Comparison of ENCODE assay signal across 16 mouse cellular contexts in the genomic region with DNA sequence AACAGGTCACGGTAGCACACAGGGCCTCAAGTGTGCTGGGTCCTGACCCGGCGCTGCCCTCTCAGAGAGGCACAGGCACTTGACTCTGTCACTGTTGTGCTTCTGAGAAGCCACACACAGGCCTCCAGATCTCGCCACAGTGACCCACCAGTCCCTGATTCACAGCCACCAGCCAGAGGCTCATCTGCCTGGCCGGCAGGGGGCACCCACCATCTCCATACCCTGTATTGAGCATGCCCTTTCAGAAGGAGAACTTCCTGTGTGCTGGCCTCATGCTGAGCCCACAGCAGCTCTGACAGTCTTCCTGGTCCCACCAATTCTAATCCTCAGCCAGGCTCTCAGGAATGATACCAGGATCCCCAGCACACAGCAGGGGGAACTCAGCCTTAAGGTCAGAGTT. TPM values are rescaled to one million over a fixed set of nuclear protein-coding genes. Genes with fewer than 3 reads are reported as not detected.
DNase-seq lines count a peak whose midpoint lies in the region; ATAC-seq and TF ChIP-seq lines count a peak whose summit lies in the region.
"Had no signal": no experiment of that assay in that cellular context is flagged by ENCODE, and none has a peak within 500 bp of the region (broad histone marks: within the 10 kb centered on the region; RNA-seq: fewer than 3 reads in every experiment).

No protein-coding gene starts in this region.

- no peak for TF ChIP-seq POLR2A in spleen, adult 2 months (IDR thresholded peaks at IDR 0.05; ENCODE audit: low read depth, low read length)

- no peak for TF ChIP-seq EP300 in stomach, postnatal 0 days (optimal IDR thresholded peaks at IDR 0.05)

- H3K27ac ChIP-seq in gastrocnemius, adult 2 months, result no peak overlapping the region
- no peak overlapping the region for H3K27ac ChIP-seq in spleen, adult 2 months (ENCODE audit: insufficient read depth, low read length)
- no peak overlapping the region for H3K27ac ChIP-seq in stomach, postnatal 0 days (replicated peaks)
- no peak overlapping the region for H3K27ac ChIP-seq in kidney, embryonic 16.5 days (ENCODE audit: low read length)
- H3K27ac ChIP-seq: limb, embryonic 13.5 days; stomach, embryonic 15.5 days had no signal

- intact Hi-C loops in gastrocnemius, adult 2 months (cut with DNase I), result no loop called here

- H3K4me3 ChIP-seq in gastrocnemius, adult 2 months, result no peak overlapping the region
- no peak overlapping the region for H3K4me3 ChIP-seq in spleen, adult 2 months (ENCODE audit: extremely low read depth, insufficient read depth, insufficient read length)
- no peak overlapping the region for H3K4me3 ChIP-seq in stomach, postnatal 0 days (ENCODE audit: low read depth, low read length)
- H3K4me3 ChIP-seq in kidney, embryonic 16.5 days (ENCODE audit: low read length), result no peak overlapping the region
- H3K4me3 ChIP-seq: limb, embryonic 13.5 days; megakaryocyte, embryonic 14.5 days; stomach, embryonic 15.5 days had no signal

- ATAC-seq in stomach, postnatal 0 days (ENCODE audit: low FRiP score, low TSS enrichment), result no peak
- ATAC-seq in kidney, embryonic 16.5 days (ENCODE audit: low FRiP score, low TSS enrichment), result no peak
- ATAC-seq in activated CD4-positive, CD25-positive, alpha-beta regulatory T cell, adult 4 months, result no peak

- no peak overlapping the region for H3K9ac ChIP-seq in stomach, postnatal 0 days (ENCODE audit: low read length)
- no peak overlapping the region for H3K9ac ChIP-seq in kidney, embryonic 16.5 days (replicated peaks; ENCODE audit: low read length)
- H3K9ac ChIP-seq: limb, embryonic 13.5 days; stomach, embryonic 15.5 days had no signal

- TF ChIP-seq CTCF in gastrocnemius, adult 2 months (IDR thresholded peaks at IDR 0.05), result peak; percentile 47
- TF ChIP-seq CTCF in spleen, adult 2 months (IDR thresholded peaks at IDR 0.05; ENCODE audit: extremely low read depth, insufficient read depth, insufficient read length, insufficient replicate concordance), result 0 out of 2 replicates have a peak, but pooled peaks have one; percentile 8
- peak; percentile 47 for TF ChIP-seq CTCF in stomach, postnatal 0 days (IDR thresholded peaks at IDR 0.05; ENCODE audit: low read depth)

- 43% methylated on average over 5 of the region's 5 CpGs for WGBS in spleen, adult 2 months
- 57% methylated on average over 5 of the region's 5 CpGs for WGBS in stomach, postnatal 0 days
- WGBS in kidney, embryonic 16.5 days, result 62% methylated on average over 5 of the region's 5 CpGs

- no peaks in the 10 kb centered on the region for H3K9me3 ChIP-seq in stomach, postnatal 0 days (ENCODE audit: control insufficient read depth, low read length)
- no peaks in the 10 kb centered on the region for H3K9me3 ChIP-seq in kidney, embryonic 16.5 days (ENCODE audit: low read length)
- H3K9me3 ChIP-seq: limb, embryonic 13.5 days; megakaryocyte, embryonic 14.5 days; stomach, embryonic 15.5 days had no signal

- no peak overlapping the region for H3K4me2 ChIP-seq in stomach, postnatal 0 days (replicated peaks; ENCODE audit: low read depth)
- H3K4me2 ChIP-seq in kidney, embryonic 16.5 days (replicated peaks; ENCODE audit: low read depth, low read length), result no peak overlapping the region
- H3K4me2 ChIP-seq: limb, embryonic 13.5 days; stomach, embryonic 15.5 days had no signal

- no peaks in the 10 kb centered on the region for H3K36me3 ChIP-seq in spleen, adult 2 months (ENCODE audit: control insufficient read depth, insufficient read depth, low read length)
- no peaks in the 10 kb centered on the region for H3K36me3 ChIP-seq in stomach, postnatal 0 days (ENCODE audit: control insufficient read depth, insufficient read depth, low read length)
- H3K36me3 ChIP-seq in kidney, embryonic 16.5 days (ENCODE audit: insufficient read depth, low read length), result no peaks in the 10 kb centered on the region
- H3K36me3 ChIP-seq: limb, embryonic 13.5 days; stomach, embryonic 15.5 days had no signal

- no peaks in the 10 kb centered on the region for H3K4me1 ChIP-seq in spleen, adult 2 months (ENCODE audit: control insufficient read depth, insufficient read depth, insufficient read length)
- no peaks in the 10 kb centered on the region for H3K4me1 ChIP-seq in stomach, postnatal 0 days (replicated peaks; ENCODE audit: control insufficient read depth, insufficient read depth)
- H3K4me1 ChIP-seq in kidney, embryonic 16.5 days (ENCODE audit: insufficient read depth, low read length), result no peaks in the 10 kb centered on the region
- H3K4me1 ChIP-seq: limb, embryonic 13.5 days; stomach, embryonic 15.5 days had no signal

- no peaks in the 10 kb centered on the region for H3K27me3 ChIP-seq in spleen, adult 2 months (ENCODE audit: control insufficient read depth, insufficient read depth, low read length)
- no peaks in the 10 kb centered on the region for H3K27me3 ChIP-seq in stomach, postnatal 0 days (ENCODE audit: control insufficient read depth, insufficient read depth, low read length)
- H3K27me3 ChIP-seq in kidney, embryonic 16.5 days (ENCODE audit: insufficient read depth, low read length), result no peaks in the 10 kb centered on the region
- H3K27me3 ChIP-seq: stomach, embryonic 15.5 days had no signal

- no peak for DNase-seq in gastrocnemius, adult 2 months
- DNase-seq in gastrocnemius, adult 8-10 months (ENCODE audit: low spot score in 2 of 2), result no peak
- no peak for DNase-seq in spleen, adult 2 months (ENCODE audit: low read depth in 1 of 2, low spot score in 2 of 2)
- DNase-seq in spleen, postnatal 36 days (ENCODE audit: low spot score in 2 of 2), result no peak
- DNase-seq in induced T-regulatory cell, adult 2 months (ENCODE audit: low read depth), result peak; percentile 38
- DNase-seq in stomach, postnatal 0 days (ENCODE audit: low spot score), result no peak
- DNase-seq: cerebellum, adult 18-20 months; heart, adult 18-20 months; kidney, postnatal 14 days had no signal

RNA-seq across cellular contexts. Expression of gene Ccdc27, which starts 46.7 kb away (rescaled TPM):
- total RNA-seq in gastrocnemius, adult 2 months (2021), result not detected
- total RNA-seq in gastrocnemius, adult 8-10 months (2022), result not detected
- polyA plus RNA-seq in spleen, adult 2 months (2012; rRNA removed), result not detected in 2 replicates
- 0.07 TPM in 1 of 2 replicates, not detected in the other for polyA plus RNA-seq in stomach, postnatal 0 days (2015; fragmentation: Nextera tagmentation; extraction: Ambion mirVana)
- 0.07 TPM in 1 of 2 replicates, not detected in the other for polyA plus RNA-seq in kidney, embryonic 16.5 days (2015; fragmentation: Nextera tagmentation; extraction: Ambion mirVana)
- not detected for polyA plus RNA-seq in activated CD4-positive, CD25-positive, alpha-beta regulatory T cell, adult 4 months (2017; shearing (Covaris generic))
- total RNA-seq: heart, adult 18-20 months; heart, postnatal 25 days had no signal
- polyA plus RNA-seq: C2C12; limb, embryonic 13.5 days had no signal

RNA-seq across cellular contexts. Expression of gene Trp73, which starts 50.8 kb away (rescaled TPM):
- total RNA-seq in gastrocnemius, adult 2 months (2021), result not detected
- not detected for total RNA-seq in gastrocnemius, adult 8-10 months (2022)
- 0.25 and 0.34 TPM in 2 replicates for polyA plus RNA-seq in spleen, adult 2 months (2012; rRNA removed)
- 1.0 and 1.3 TPM in 2 replicates for polyA plus RNA-seq in stomach, postnatal 0 days (2015; fragmentation: Nextera tagmentation; extraction: Ambion mirVana)
- 0.31 and 0.44 TPM in 2 replicates for polyA plus RNA-seq in kidney, embryonic 16.5 days (2015; fragmentation: Nextera tagmentation; extraction: Ambion mirVana)
- not detected for polyA plus RNA-seq in activated CD4-positive, CD25-positive, alpha-beta regulatory T cell, adult 4 months (2017; shearing (Covaris generic))
- total RNA-seq: heart, postnatal 25 days had no signal

RNA-seq across cellular contexts. Expression of gene Wrap73, which starts 53.0 kb away (rescaled TPM):
- total RNA-seq in gastrocnemius, adult 2 months (2021), result 10 to 100 TPM; 10.6 to 10.8 TPM
- 10 to 100 TPM; 10.4 to 12.8 (median 11.4) TPM for total RNA-seq in gastrocnemius, adult 8-10 months (2022)
- polyA plus RNA-seq in spleen, adult 2 months (2012; rRNA removed), result 24.7 and 31.7 TPM in 2 replicates
- 17.3 and 19.9 TPM in 2 replicates for polyA plus RNA-seq in stomach, postnatal 0 days (2015; fragmentation: Nextera tagmentation; extraction: Ambion mirVana)
- 41.8 and 46.0 TPM in 2 replicates for polyA plus RNA-seq in kidney, embryonic 16.5 days (2015; fragmentation: Nextera tagmentation; extraction: Ambion mirVana)
- polyA plus RNA-seq in activated CD4-positive, CD25-positive, alpha-beta regulatory T cell, adult 4 months (2017; shearing (Covaris generic)), result 10 to 100 TPM; 24.9 to 31.7 TPM
